Mouse (Mus musculus): Measurements from ENCODE around the gene Gucy2c. TPM values are rescaled to one million over a fixed set of nuclear protein-coding genes. Genes with fewer than 3 reads are reported as not detected.

Gucy2c gene
- polyA plus RNA-seq (2015; fragmentation: Illumina TruSeq; extraction: RNeasy Lipid Tissue Mini Kit (QIAGEN cat#74804); ENCODE audit: insufficient read depth, low replicate concordance) = 0.39 TPM

DNA sequence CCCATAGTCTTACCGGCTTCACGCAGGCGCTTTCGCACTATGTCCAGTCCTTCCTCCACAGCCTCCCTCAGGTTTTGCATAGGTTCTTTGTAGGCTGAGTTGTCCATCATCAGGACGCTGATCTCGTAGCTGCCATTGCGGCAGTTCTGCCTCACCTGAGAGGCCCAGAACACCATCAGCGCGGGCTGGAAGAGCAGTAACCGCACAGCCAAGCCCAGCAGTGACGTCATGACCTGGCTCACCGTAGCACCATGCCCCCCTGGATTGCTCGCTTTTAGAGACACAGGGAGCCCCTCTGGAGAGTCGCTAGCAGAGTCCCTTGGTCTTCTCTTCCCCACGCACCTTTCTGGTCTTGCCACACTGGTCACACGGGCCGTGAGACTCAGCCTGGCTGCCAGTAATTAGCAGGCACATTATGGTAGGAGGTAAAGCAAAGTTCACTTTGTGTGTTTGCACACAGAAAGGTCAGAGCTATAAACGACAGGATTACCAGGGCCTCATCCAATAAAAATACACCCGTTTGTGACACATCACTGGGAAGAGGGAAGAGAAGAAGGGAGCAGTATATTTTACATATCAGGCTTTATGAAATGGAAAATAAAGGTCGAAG, at the start of gene Gucy2c:
Gene Gucy2c (minus strand): TSS at position 389 of the 610 bp plus-strand sequence.

DNA sequence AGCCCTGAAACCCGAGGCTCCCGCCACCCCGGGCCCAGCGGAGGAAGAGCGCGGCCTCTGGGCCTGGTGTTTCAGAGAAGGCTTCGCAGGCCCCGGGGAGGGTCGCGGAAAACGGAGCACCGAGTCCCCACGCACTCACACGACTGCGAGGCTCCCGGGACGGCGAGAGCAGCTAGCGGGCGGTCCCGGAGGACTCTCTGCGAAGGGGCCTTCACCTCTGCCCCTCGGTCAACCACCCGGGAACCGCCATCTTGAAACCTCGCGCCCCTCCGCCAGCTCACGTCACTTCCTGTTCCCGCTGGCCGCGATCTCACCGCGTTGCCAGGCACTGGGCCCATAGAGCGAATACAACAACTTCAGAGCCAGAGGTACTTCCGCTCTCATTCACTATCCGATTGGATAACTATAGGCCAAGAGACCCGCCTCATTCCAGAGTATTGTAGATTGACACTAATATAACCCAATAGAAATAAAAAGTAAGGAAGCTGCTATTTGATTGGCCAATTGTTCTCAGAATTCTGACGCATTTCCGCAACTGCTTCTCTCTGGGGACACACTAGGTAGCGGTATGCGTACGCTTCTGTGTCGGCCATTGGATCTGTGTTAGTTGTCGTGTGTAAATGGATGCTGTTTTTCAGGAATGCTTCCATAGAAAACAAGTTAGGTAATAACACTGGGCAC, 46.5 kb upstream of the Gucy2c start, which contains the start of gene Wbp11:
Gene Wbp11 (minus strand): TSS at position 353 of the 681 bp plus-strand sequence.

DNA sequence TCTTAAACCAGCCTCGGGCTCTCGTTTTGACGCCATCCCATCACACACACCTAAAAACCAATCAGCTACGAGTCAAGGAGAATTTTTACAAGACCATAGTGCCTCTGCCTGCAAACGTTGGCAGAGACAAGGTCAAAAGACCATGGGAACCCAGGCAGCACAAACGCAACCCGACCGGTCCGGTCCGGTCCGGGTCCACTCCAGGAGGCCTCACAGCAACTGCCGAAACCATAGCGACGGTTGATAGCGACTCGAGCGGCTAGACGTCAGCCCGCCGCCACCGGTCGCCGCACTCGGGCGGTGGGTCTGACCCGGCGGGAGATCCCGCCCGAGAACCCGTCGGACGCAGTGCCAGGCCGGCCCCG, 45.9 kb upstream of the Gucy2c start, which contains the start of gene BC049715:
Gene BC049715 (plus strand): TSS at position 111 of the 365 bp plus-strand sequence.

DNA sequence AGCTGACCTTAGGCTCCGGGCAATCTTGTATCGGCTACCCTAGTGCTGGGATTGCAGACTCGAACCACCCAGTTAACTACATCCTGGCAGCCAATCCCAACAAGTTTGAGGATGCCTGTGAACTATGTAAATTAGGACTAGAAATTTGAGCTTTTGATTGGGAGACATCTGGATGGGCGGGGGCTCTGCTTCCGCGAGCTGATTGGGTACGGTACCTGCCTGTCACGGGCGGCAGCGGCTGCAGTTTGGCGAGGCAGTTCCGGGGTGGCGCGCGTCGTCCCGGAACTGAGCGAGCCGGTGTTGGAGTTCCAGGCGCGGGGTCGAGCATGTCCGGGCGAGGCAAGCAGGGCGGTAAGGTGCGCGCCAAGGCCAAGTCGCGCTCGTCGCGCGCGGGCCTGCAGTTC, 26.5 kb upstream of the Gucy2c start, which contains the start of gene H2afj:
Gene H2afj (plus strand): TSS at position 231 of the 404 bp plus-strand sequence.

DNA sequence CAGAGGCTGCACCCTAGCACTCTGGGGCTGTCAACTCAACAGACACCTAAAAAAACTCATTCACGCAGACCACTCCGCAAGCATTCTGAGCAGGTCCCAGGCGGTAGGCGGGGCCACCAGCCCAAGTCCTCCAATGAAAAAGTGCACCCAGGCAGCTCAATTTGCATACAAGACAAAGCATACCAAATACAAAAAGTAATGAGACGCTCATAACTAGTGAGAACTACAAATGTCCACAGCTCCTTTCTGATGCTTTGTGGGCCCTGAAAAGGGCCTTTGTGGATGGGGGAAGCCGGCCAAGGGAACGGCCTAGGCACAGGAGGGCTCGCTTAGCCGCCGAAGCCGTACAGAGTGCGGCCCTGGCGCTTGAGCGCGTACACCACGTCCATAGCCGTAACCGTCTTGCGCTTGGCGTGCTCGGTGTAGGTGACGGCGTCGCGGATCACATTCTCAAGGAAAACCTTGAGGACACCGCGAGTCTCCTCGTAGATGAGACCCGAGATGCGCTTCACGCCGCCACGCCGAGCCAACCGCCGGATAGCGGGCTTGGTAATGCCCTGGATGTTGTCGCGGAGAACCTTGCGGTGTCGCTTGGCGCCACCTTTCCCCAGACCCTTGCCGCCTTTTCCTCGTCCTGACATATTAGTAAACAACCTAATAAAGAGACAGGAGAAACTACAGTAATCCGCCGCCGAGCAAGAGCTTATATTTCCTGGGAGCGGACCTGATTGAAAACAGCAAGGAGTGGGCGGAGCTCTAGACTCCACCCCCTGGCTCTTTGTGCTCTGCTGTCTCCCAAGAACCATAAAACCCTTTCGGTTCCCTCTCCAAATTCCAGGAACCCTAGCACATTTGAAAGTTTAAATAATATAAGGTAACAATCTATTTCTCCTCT, 22.4 kb upstream of the Gucy2c start, which contains the start of gene Hist4h4:
Gene Hist4h4 (minus strand): TSS at position 677 of the 895 bp plus-strand sequence.

DNA sequence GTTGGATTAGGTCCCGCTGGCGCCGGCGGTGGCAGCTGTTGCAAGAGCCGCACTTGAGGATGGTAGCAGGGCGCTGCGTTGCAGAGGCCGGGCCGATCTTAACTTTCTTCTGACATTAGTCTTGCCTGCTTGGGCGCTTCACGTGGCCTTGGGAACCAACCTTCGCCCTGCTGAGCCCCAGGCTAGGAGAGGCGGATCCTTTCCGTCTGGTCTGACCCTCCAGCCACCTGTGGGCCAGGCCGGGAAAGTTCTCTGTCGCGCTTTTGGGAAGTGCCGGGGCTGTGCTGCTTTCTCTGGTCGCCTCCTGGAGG, 119.9 kb downstream of the Gucy2c start, which contains the start of gene Plbd1:
Gene Plbd1 (minus strand): TSS at position 223 of the 311 bp plus-strand sequence.

Other genes starting within 250 kb of the Gucy2c start
- 304 TPM for gene Plbd1, start 119.8 kb downstream of the Gucy2c start, polyA plus RNA-seq (2015; fragmentation: Illumina TruSeq; extraction: RNeasy Lipid Tissue Mini Kit (QIAGEN cat#74804); ENCODE audit: insufficient read depth, low replicate concordance)
- gene Hist4h4, start 22.6 kb upstream of the Gucy2c start, polyA plus RNA-seq (2015; fragmentation: Illumina TruSeq; extraction: RNeasy Lipid Tissue Mini Kit (QIAGEN cat#74804); ENCODE audit: insufficient read depth, low replicate concordance) = 0.28 TPM
- gene H2afj, start 26.5 kb upstream of the Gucy2c start, polyA plus RNA-seq (2015; fragmentation: Illumina TruSeq; extraction: RNeasy Lipid Tissue Mini Kit (QIAGEN cat#74804); ENCODE audit: insufficient read depth, low replicate concordance) = 22.0 TPM
- gene BC049715, start 45.9 kb upstream of the Gucy2c start, polyA plus RNA-seq (2015; fragmentation: Illumina TruSeq; extraction: RNeasy Lipid Tissue Mini Kit (QIAGEN cat#74804); ENCODE audit: insufficient read depth, low replicate concordance) = 2.9 TPM
- 73.6 TPM for gene Wbp11, start 46.5 kb upstream of the Gucy2c start, polyA plus RNA-seq (2015; fragmentation: Illumina TruSeq; extraction: RNeasy Lipid Tissue Mini Kit (QIAGEN cat#74804); ENCODE audit: insufficient read depth, low replicate concordance)
- gene Smco3, start 53.7 kb upstream of the Gucy2c start, polyA plus RNA-seq (2015; fragmentation: Illumina TruSeq; extraction: RNeasy Lipid Tissue Mini Kit (QIAGEN cat#74804); ENCODE audit: insufficient read depth, low replicate concordance) = not detected
- gene Art4, start 76.0 kb upstream of the Gucy2c start, polyA plus RNA-seq (2015; fragmentation: Illumina TruSeq; extraction: RNeasy Lipid Tissue Mini Kit (QIAGEN cat#74804); ENCODE audit: insufficient read depth, low replicate concordance) = 8.5 TPM
- 31.9 TPM for gene Mgp, start 94.1 kb upstream of the Gucy2c start, polyA plus RNA-seq (2015; fragmentation: Illumina TruSeq; extraction: RNeasy Lipid Tissue Mini Kit (QIAGEN cat#74804); ENCODE audit: insufficient read depth, low replicate concordance)
- gene Erp27, start 140.4 kb upstream of the Gucy2c start, polyA plus RNA-seq (2015; fragmentation: Illumina TruSeq; extraction: RNeasy Lipid Tissue Mini Kit (QIAGEN cat#74804); ENCODE audit: insufficient read depth, low replicate concordance) = 8.9 TPM
- gene Pde6h, start 142.1 kb upstream of the Gucy2c start, polyA plus RNA-seq (2015; fragmentation: Illumina TruSeq; extraction: RNeasy Lipid Tissue Mini Kit (QIAGEN cat#74804); ENCODE audit: insufficient read depth, low replicate concordance) = not detected
- 1,348 TPM for gene Arhgdib, start 160.1 kb upstream of the Gucy2c start, polyA plus RNA-seq (2015; fragmentation: Illumina TruSeq; extraction: RNeasy Lipid Tissue Mini Kit (QIAGEN cat#74804); ENCODE audit: insufficient read depth, low replicate concordance)